Mouse (Mus musculus): ENCODE measurements around the gene Pex11g. TPM values are rescaled to one million over a fixed set of nuclear protein-coding genes. Genes with fewer than 3 reads are reported as not detected.

Pex11g gene
- total RNA-seq (2014; fragmentation: Nextera tagmentation) (5.0 and 5.6 TPM in 2 replicates), total RNA-seq (2017) (1.9 and 2.1 TPM in 2 replicates), polyA plus RNA-seq (2012) (1.1 and 1.2 TPM in 2 replicates)

- ATAC-seq (ENCODE audit: extremely low read depth, insufficient number of reproducible peaks, low FRiP score, poor library complexity, severe bottlenecking) (peak; percentile 95), DNase-seq (ENCODE audit: low spot score) (peak; percentile 87)
- peaks cover 23% of the 10 kb centered on the region for H3K4me1 ChIP-seq (ENCODE audit: insufficient read depth, low read depth, low read length)
- TF ChIP-seq CTCF (IDR thresholded peaks at IDR 0.05; ENCODE audit: low read depth, low read length) (no peak), GATA1 (IDR thresholded peaks at IDR 0.05; ENCODE audit: borderline replicate concordance, low read length) (no peak)
- H3K4me3 ChIP-seq (ENCODE audit: low read depth, low read length) = peak within 1 kb of the TSS; percentile 73
- no peaks in the 10 kb centered on the region for H3K9me3 ChIP-seq (replicated peaks)
- peaks cover 13% of the 10 kb centered on the region for H3K36me3 ChIP-seq (replicated peaks)
- H3K27me3 ChIP-seq (ENCODE audit: insufficient read depth, low read length) = peaks cover 10% of the 10 kb centered on the region
These were observed at the start of gene Pex11g for GRCm38 (mm10) chr8:3467006-3467885. Pex11g (minus strand) TSS chr8:3467680.

GRCm38 (mm10) chr8:3517117-3517495, 49.6 kb upstream of the Pex11g start:
- ATAC-seq (ENCODE audit: extremely low read depth, insufficient number of reproducible peaks, low FRiP score, poor library complexity, severe bottlenecking) (no peak), DNase-seq (ENCODE audit: low spot score) (no peak)
- Histone ChIP-seq H3K36me3 (replicated peaks) (peaks cover 59% of the 10 kb centered on the region), H3K4me1 (ENCODE audit: insufficient read depth, low read depth, low read length) (peaks cover 37% of the 10 kb centered on the region), H3K9me3 (replicated peaks) (no peaks in the 10 kb centered on the region), H3K4me3 (ENCODE audit: low read depth, low read length) (peak overlapping the region; percentile 94), H3K27me3 (ENCODE audit: insufficient read depth, low read length) (no peaks in the 10 kb centered on the region)
- TF ChIP-seq CTCF (IDR thresholded peaks at IDR 0.05; ENCODE audit: low read depth, low read length) = no peak
- TF ChIP-seq GATA2 (IDR thresholded peaks at IDR 0.05; ENCODE audit: borderline replicate concordance, low read depth, low read length) = no peak
- TF ChIP-seq POLR2AphosphoS5 (IDR thresholded peaks at IDR 0.05; ENCODE audit: insufficient replicate concordance, low read depth, low read length) = no peak
- no peak for TF ChIP-seq TAL1 (conservative IDR thresholded peaks at IDR 0.05; ENCODE audit: low read depth, low read length)
- TF ChIP-seq GATA1 (IDR thresholded peaks at IDR 0.05; ENCODE audit: borderline replicate concordance, low read length) = no peak

DNA sequence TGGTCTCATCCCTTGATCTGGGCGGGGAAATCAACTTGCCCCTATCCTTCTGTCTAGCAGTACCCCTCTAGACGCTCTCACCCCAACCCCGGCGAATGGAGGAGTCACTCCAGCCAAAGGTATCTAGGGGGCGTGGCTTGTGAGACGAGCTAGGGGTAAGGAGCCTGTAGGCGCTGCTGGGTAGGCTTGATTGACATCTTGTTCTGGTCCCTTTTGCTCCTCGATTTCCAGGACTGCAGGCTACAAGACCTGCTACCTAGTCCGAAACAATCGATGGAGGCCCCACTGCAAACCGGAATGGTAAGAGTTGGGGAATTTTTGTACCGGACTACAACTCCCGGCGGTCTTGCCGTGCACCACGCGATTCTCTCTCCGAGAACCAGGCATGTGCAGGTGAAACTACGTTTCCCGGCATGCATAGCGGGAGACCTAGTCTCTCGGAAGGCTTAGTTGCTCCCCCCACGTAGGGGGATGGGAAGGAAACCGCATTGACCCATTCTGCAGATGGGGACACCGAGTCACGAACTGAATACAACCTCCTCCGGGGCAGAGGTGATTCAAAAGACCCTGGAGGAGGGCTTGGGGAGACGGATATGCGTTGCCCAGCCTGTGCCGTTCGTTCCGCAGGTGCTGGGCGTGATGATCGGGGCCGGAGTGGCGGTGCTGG, 49.1 kb upstream of the Pex11g start:
- no peaks in the 10 kb centered on the region for H3K9me3 ChIP-seq (replicated peaks)
- peak; percentile 71 for ATAC-seq (ENCODE audit: extremely low read depth, insufficient number of reproducible peaks, low FRiP score, poor library complexity, severe bottlenecking)
- no peaks in the 10 kb centered on the region for H3K27me3 ChIP-seq (ENCODE audit: insufficient read depth, low read length)
- H3K4me3 ChIP-seq (ENCODE audit: low read depth, low read length) = peak overlapping the region; percentile 94
- peaks cover 34% of the 10 kb centered on the region for H3K4me1 ChIP-seq (ENCODE audit: insufficient read depth, low read depth, low read length)
- peak; percentile 91 for DNase-seq (ENCODE audit: low spot score)
- no peak for TF ChIP-seq TAL1 (conservative IDR thresholded peaks at IDR 0.05; ENCODE audit: low read depth, low read length)
- TF ChIP-seq CTCF (IDR thresholded peaks at IDR 0.05; ENCODE audit: low read depth, low read length) = no peak
- no peak for TF ChIP-seq GATA1 (IDR thresholded peaks at IDR 0.05; ENCODE audit: borderline replicate concordance, low read length)
- no peak for TF ChIP-seq GATA2 (IDR thresholded peaks at IDR 0.05; ENCODE audit: borderline replicate concordance, low read depth, low read length)
- TF ChIP-seq POLR2AphosphoS5 (IDR thresholded peaks at IDR 0.05; ENCODE audit: insufficient replicate concordance, low read depth, low read length) = no peak
- peaks cover 57% of the 10 kb centered on the region for H3K36me3 ChIP-seq (replicated peaks)

DNA sequence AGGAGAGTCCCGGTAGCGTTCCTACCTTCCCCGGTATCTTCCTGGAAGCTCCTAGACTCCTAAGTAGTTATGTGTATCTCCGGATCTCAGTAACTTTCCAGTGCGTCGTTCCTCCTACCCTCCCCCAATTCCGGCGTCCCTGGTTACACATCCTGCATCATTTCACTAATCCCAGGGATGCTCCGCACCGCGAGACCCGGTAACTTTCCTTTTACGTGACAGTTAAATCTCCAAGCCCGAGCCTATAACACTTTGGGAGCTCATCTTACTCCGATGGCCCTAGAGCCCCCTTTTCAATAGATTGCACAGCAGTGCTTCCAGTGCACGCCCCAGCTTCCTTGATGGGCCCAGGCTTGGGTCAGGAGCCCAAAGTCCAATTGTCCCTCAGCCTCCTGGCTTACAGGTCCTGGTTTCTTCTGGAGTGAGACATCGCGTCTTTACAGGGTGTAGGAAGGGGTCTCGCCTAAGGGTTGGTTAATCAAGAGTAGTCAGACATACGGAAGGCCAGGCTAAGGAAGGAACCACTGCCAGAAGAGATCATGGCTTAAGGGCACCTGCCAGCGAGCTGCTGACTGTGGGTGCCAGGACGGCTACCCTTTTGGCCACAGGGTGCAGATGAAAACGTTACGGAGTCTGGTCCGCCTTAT, 48.4 kb upstream of the Pex11g start:
- DNase-seq (ENCODE audit: low spot score) = peak; percentile 63
- Histone ChIP-seq H3K4me1 (ENCODE audit: insufficient read depth, low read depth, low read length) (peaks cover 34% of the 10 kb centered on the region), H3K4me3 (ENCODE audit: low read depth, low read length) (peak overlapping the region; percentile 94), H3K9me3 (replicated peaks) (no peaks in the 10 kb centered on the region), H3K36me3 (replicated peaks) (peaks cover 56% of the 10 kb centered on the region), H3K27me3 (ENCODE audit: insufficient read depth, low read length) (no peaks in the 10 kb centered on the region)
- TF ChIP-seq POLR2AphosphoS5 (IDR thresholded peaks at IDR 0.05; ENCODE audit: insufficient replicate concordance, low read depth, low read length) (no peak), TAL1 (conservative IDR thresholded peaks at IDR 0.05; ENCODE audit: low read depth, low read length) (no peak), CTCF (IDR thresholded peaks at IDR 0.05; ENCODE audit: low read depth, low read length) (no peak), GATA2 (IDR thresholded peaks at IDR 0.05; ENCODE audit: borderline replicate concordance, low read depth, low read length) (no peak), GATA1 (IDR thresholded peaks at IDR 0.05; ENCODE audit: borderline replicate concordance, low read length) (no peak)
- ATAC-seq (ENCODE audit: extremely low read depth, insufficient number of reproducible peaks, low FRiP score, poor library complexity, severe bottlenecking) = peak; percentile 6

DNA sequence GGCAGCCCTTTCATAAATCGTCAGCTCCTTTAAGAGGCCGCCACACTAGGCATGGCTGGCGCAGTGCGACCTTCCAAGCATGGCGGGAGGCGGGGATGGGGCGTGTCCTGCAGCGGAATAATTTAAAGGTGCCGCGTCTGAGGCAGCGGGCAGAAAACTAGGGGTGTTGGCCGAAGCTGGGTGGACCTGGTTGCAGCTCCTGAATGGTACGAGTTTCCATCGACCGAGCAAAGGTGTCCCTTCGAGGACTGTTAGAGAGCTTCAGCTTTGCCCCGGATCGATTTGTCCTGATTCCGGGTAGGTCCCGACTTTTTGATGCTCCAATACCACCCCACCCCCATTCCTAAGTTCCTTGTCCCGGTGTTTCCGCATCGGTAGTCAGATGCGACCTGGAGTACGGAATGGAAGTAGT, 47.8 kb upstream of the Pex11g start, which contains the start of gene Pnpla6:
Gene Pnpla6, plus strand, starts transcription at position 125 of the 412 bp plus-strand sequence.
- Histone ChIP-seq H3K4me1 (ENCODE audit: insufficient read depth, low read depth, low read length) (peaks cover 31% of the 10 kb centered on the region), H3K27me3 (ENCODE audit: insufficient read depth, low read length) (no peaks in the 10 kb centered on the region), H3K9me3 (replicated peaks) (no peaks in the 10 kb centered on the region), H3K36me3 (replicated peaks) (peaks cover 60% of the 10 kb centered on the region), H3K4me3 (ENCODE audit: low read depth, low read length) (peak within 1 kb of the TSS; percentile 94)
- DNase-seq (ENCODE audit: low spot score) (peak; percentile 71), ATAC-seq (ENCODE audit: extremely low read depth, insufficient number of reproducible peaks, low FRiP score, poor library complexity, severe bottlenecking) (peak; percentile 72)
- TF ChIP-seq GATA2 (IDR thresholded peaks at IDR 0.05; ENCODE audit: borderline replicate concordance, low read depth, low read length) = no peak
- TF ChIP-seq TAL1 (conservative IDR thresholded peaks at IDR 0.05; ENCODE audit: low read depth, low read length) = no peak
- TF ChIP-seq GATA1 (IDR thresholded peaks at IDR 0.05; ENCODE audit: borderline replicate concordance, low read length) = no peak
- peak; percentile 35; the same call in 1 of the 2 replicates for TF ChIP-seq POLR2AphosphoS5 (IDR thresholded peaks at IDR 0.05; ENCODE audit: insufficient replicate concordance, low read depth, low read length)
- no peak for TF ChIP-seq CTCF (IDR thresholded peaks at IDR 0.05; ENCODE audit: low read depth, low read length)

All from G1E (cell line).